Mouse (Mus musculus) myocyte (in vitro differentiated cells): ENCODE results near the gene Ly6g6e.

Experiments
- CEBPB ChIP-seq: IDR thresholded peaks from 2 replicates; pipeline ENCODE4 v1.6.1; 2011; ENCODE audit warnings: mild to moderate bottlenecking, moderate library complexity; ENCODE audit not compliant: poor library complexity, insufficient read depth, severe bottlenecking
- E2F4 ChIP-seq: IDR thresholded peaks from one replicate; pipeline ENCODE4 v1.6.1; 2011; ENCODE audit warnings: mild to moderate bottlenecking, control low read depth, moderate library complexity; ENCODE audit not compliant: insufficient read depth
- MAX ChIP-seq: IDR thresholded peaks from one replicate; pipeline ENCODE4 v1.6.1; 2011; ENCODE audit warnings: low read depth, mild to moderate bottlenecking, control low read depth
- MYOG ChIP-seq, 3 experiments: IDR thresholded peaks; one replicate each; pipeline ENCODE4 v1.6.1; 2011; ENCODE audit warnings: control low read depth in 2 of 3, low read depth in 2 of 3, mild to moderate bottlenecking in 2 of 3; ENCODE audit not compliant: insufficient read length in 2 of 3, control insufficient read depth in 1 of 3, insufficient read depth in 1 of 3
- POLR2A ChIP-seq: IDR thresholded peaks from one replicate; pipeline ENCODE4 v1.6.1; 2011; ENCODE audit warnings: low read depth, mild to moderate bottlenecking, control low read depth, moderate library complexity; ENCODE audit not compliant: insufficient read length
- POLR2AphosphoS2 ChIP-seq: IDR thresholded peaks from one replicate; pipeline ENCODE4 v1.6.1; 2011; ENCODE audit warnings: low read depth, control low read depth; ENCODE audit not compliant: insufficient read length
- SRF ChIP-seq: IDR thresholded peaks from one replicate; pipeline ENCODE4 v1.6.1; 2011; ENCODE audit warnings: low read depth; ENCODE audit not compliant: control insufficient read depth, insufficient read length
- TCF12 ChIP-seq: IDR thresholded peaks from one replicate; pipeline ENCODE4 v1.6.1; 2011; ENCODE audit warnings: mild to moderate bottlenecking, control low read depth; ENCODE audit not compliant: poor library complexity, insufficient read depth, severe bottlenecking
- USF1 ChIP-seq: IDR thresholded peaks from one replicate; pipeline ENCODE4 v1.6.1; 2011; ENCODE audit warnings: low read depth, mild to moderate bottlenecking, control low read depth, moderate library complexity

DNA sequence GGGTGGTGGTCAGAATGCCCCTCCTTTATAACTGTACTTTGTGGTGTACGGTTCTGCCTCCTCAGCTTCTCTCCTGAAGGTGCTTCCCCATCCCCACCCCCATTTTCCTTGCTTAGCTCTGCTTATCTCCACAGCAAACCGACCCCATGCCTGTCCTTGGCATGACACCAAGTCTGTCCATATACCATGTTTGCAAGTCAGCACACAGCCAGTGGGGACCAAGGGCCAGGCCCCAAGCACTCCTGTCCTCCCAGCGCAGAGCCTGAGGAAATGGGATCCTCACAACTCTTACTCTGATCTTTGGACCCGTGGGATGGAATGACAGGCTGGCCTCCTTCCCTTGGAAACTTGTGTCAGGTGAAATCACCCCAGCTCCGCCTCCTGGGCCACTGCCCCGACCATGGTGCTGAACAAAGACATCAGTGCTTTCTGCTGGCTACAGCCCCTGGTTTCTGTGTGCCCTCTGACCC lies 26.6 kb downstream of the Ly6g6e start:
- TF ChIP-seq POLR2A = no peak
- TF ChIP-seq USF1 = no peak
- no peak for TF ChIP-seq MYOG (IDR thresholded peaks at IDR 0.05; ENCODE audit: control insufficient read depth in 1 of 3, insufficient read depth in 1 of 3, insufficient read length in 2 of 3, low read depth in 2 of 3)
- no peak for TF ChIP-seq POLR2AphosphoS2
- no peak for TF ChIP-seq E2F4
- TF ChIP-seq MAX = no peak
- TF ChIP-seq TCF12 = no peak
- TF ChIP-seq SRF = no peak
- no peak for TF ChIP-seq CEBPB
